Mouse (Mus musculus) right cerebral cortex, adult 18-20 months (tissue): ENCODE results near the gene Hlcs.

ENCODE experiments used
- DNase-seq: peaks from one replicate; pipeline ENCODE4 v3.0.0; 2022; ENCODE audit warnings: mixed read lengths

Hlcs gene

GRCm38 (mm10) chr16:94157819-94158218 is 155.6 kb downstream of the Hlcs start:
- DNase-seq: no peak

GRCm38 (mm10) chr16:94155041-94155653 is 158.2 kb downstream of the Hlcs start:
- peak; percentile 24 for DNase-seq

GRCm38 (mm10) chr16:94150125-94151103 is 163.0 kb downstream of the Hlcs start:
- DNase-seq: no peak

GRCm38 (mm10) chr16:94148139-94148538 is 165.2 kb downstream of the Hlcs start:
- DNase-seq: no peak

GRCm38 (mm10) chr16:94143325-94143724 is 170.0 kb downstream of the Hlcs start:
- DNase-seq: no peak

GRCm38 (mm10) chr16:94140746-94141145 is 172.6 kb downstream of the Hlcs start:
- no peak for DNase-seq

GRCm38 (mm10) chr16:94134218-94134617 is 179.2 kb downstream of the Hlcs start:
- DNase-seq: no peak

- no peak for DNase-seq
Measured at GRCm38 (mm10) chr16:94128236-94128835, 185.0 kb downstream of the Hlcs start.

GRCm38 (mm10) chr16:94126200-94126599 is 187.2 kb downstream of the Hlcs start:
- no peak for DNase-seq

GRCm38 (mm10) chr16:94125172-94125981 is 188.0 kb downstream of the Hlcs start:
- peak; percentile 22 for DNase-seq

- DNase-seq: peak; percentile 19
Measured at GRCm38 (mm10) chr16:94123247-94123646, 190.1 kb downstream of the Hlcs start.

- DNase-seq: no peak
Measured at GRCm38 (mm10) chr16:94122347-94122746, 191.0 kb downstream of the Hlcs start.

- no peak for DNase-seq
Measured at GRCm38 (mm10) chr16:94118394-94118793, 195.0 kb downstream of the Hlcs start.

GRCm38 (mm10) chr16:94117333-94117732 is 196.0 kb downstream of the Hlcs start:
- DNase-seq: no peak

- DNase-seq: no peak
Measured at GRCm38 (mm10) chr16:94114693-94115092, 198.7 kb downstream of the Hlcs start.

GRCm38 (mm10) chr16:94113160-94113559 is 200.2 kb downstream of the Hlcs start:
- no peak for DNase-seq

GRCm38 (mm10) chr16:94097724-94098455 is 215.5 kb downstream of the Hlcs start:
- no peak for DNase-seq

GRCm38 (mm10) chr16:94096479-94096878 is 216.9 kb downstream of the Hlcs start:
- DNase-seq: no peak

GRCm38 (mm10) chr16:94095109-94095822 is 218.1 kb downstream of the Hlcs start:
- no peak for DNase-seq

GRCm38 (mm10) chr16:94094251-94095108 is 218.9 kb downstream of the Hlcs start:
- DNase-seq: no peak
